Comparison of ENCODE assay signal across 1 mouse cellular context in the genomic region with DNA sequence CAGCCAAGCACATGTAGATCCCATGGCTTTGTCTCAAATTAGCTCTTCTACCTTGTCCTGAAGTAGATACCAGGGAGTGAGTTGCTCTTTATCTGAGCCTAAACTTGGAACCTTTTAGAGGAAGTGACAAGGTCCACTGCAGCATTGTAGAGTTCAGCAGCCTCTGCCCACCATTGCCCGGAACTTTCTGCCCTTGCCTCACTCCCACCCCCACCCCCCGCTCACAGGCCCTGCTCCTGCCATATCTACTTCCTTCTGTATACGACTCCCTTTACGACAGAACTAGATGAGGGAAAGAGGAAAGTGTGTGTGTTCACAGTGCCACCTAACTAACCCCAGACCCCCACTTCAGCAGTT.
TF ChIP-seq lines count a peak whose summit lies in the region.

No protein-coding gene starts in this region.

TF ChIP-seq in MEL, 35 proteins besides CTCF, POLR2A, EP300 and RAD21:
- TF ChIP-seq JUND (IDR thresholded peaks at IDR 0.05; ENCODE audit: low read depth, low read length), result no peak
- no peak for TF ChIP-seq GABPA (IDR thresholded peaks at IDR 0.05; ENCODE audit: low read depth, low read length)
- no peak for TF ChIP-seq SMC3 (IDR thresholded peaks at IDR 0.05; ENCODE audit: low read depth, low read length)
- no peak for TF ChIP-seq BHLHE40 (IDR thresholded peaks at IDR 0.05; ENCODE audit: borderline replicate concordance, low read depth, low read length)
- TF ChIP-seq NELFE (IDR thresholded peaks at IDR 0.05; ENCODE audit: low read depth, low read length), result no peak
- TF ChIP-seq SIN3A (IDR thresholded peaks at IDR 0.05; ENCODE audit: low read length), result no peak
- no peak for TF ChIP-seq NRF1 (IDR thresholded peaks at IDR 0.05; ENCODE audit: insufficient read depth, low read depth, low read length, poor library complexity, severe bottlenecking)
- TF ChIP-seq HCFC1 (IDR thresholded peaks at IDR 0.05; ENCODE audit: low read depth, low read length), result no peak
- no peak for TF ChIP-seq USF2 (IDR thresholded peaks at IDR 0.05; ENCODE audit: borderline replicate concordance in 1 of 2, insufficient read depth in 1 of 2, low read depth in 1 of 2, low read length in 2 of 2)
- TF ChIP-seq MAZ (IDR thresholded peaks at IDR 0.05; ENCODE audit: low read depth, low read length), result no peak
- TF ChIP-seq KAT2A (conservative IDR thresholded peaks at IDR 0.05; ENCODE audit: low read depth, low read length), result no peak
- no peak for TF ChIP-seq TCF12 (IDR thresholded peaks at IDR 0.05; ENCODE audit: low read depth, low read length)
- no peak for TF ChIP-seq MXI1 (IDR thresholded peaks at IDR 0.05; ENCODE audit: low read depth, low read length)
- no peak for TF ChIP-seq POLR2AphosphoS2 (IDR thresholded peaks at IDR 0.05; ENCODE audit: low read length)
- TF ChIP-seq CHD1 (IDR thresholded peaks at IDR 0.05; ENCODE audit: low read depth, low read length), result no peak
- no peak for TF ChIP-seq MYB (IDR thresholded peaks at IDR 0.05; ENCODE audit: low read depth, low read length)
- TF ChIP-seq MAX (IDR thresholded peaks at IDR 0.05; ENCODE audit: low read length), result no peak
- no peak for TF ChIP-seq CHD2 (IDR thresholded peaks at IDR 0.05; ENCODE audit: low read length)
- no peak for TF ChIP-seq RCOR1 (IDR thresholded peaks at IDR 0.05; ENCODE audit: low read depth, low read length)
